Mouse (Mus musculus): ENCODE measurements around the gene Fgfr2. TPM values are rescaled to one million over a fixed set of nuclear protein-coding genes. Genes with fewer than 3 reads are reported as not detected.

Gene Fgfr2
- polyA plus RNA-seq, 1 experiment = 14.8 TPM

DNA sequence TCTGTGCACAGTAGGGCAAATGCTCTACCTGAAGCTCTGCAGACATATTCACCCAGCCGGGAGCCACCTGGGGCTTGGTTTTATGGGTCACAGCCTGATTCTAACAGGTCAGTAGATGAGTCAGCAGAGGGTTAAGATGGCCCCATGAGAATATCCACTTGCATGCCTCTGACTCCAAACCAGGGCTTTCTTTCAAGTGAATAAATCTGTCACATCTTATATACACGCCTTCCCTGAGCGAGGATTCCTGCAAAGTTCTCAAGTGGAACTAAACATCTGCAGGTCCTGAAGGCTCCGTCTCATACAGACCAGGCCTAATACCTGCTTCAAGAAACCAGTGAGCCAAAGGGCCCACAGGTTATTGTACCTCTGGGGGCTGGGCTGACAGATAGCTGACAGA lies 2872.2 kb downstream of the Fgfr2 start:
- Histone ChIP-seq H3K27ac (ENCODE audit: insufficient read depth, low read depth, low read length) (no peak overlapping the region), H3K36me3 (ENCODE audit: control insufficient read depth, insufficient read depth, low read length) (no peaks in the 10 kb centered on the region), H3K4me3 (ENCODE audit: insufficient read depth, low read depth, low read length) (no peak overlapping the region), H3K4me1 (ENCODE audit: control insufficient read depth, insufficient read depth, low read length) (peaks cover 11% of the 10 kb centered on the region), H3K27me3 (replicated peaks; ENCODE audit: control insufficient read depth, insufficient read depth, low read length) (no peaks in the 10 kb centered on the region)
- no peak for DNase-seq
- TF ChIP-seq POLR2A (IDR thresholded peaks at IDR 0.05; ENCODE audit: low read depth, low read length) (no peak), CTCF (conservative IDR thresholded peaks at IDR 0.05; ENCODE audit: insufficient read depth, insufficient read length, low read depth, low read length) (no peak)
- WGBS = 51% methylated on average over 4 of the region's 4 CpGs

DNA sequence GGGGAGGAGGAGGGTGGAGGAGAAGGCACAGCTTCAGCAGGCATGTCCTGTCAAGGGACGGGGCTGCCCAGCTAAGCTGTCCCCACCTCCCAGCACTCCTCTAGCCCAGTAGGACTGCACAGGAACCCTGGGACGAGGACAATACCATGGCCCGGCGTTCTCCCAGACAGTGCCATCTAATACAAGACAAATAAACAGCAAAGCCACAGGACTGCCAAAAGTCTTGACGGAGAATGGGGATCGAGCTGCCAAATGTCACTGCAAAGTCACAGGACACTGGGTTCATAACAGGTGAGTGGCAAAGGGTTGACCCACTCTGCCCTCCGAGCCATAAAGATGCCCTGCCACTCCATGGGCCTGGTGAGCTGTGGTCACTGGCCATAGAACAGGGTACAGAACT lies 2874.7 kb downstream of the Fgfr2 start:
- WGBS = 49% methylated on average over 7 of the region's 7 CpGs
- no peak for TF ChIP-seq POLR2A (IDR thresholded peaks at IDR 0.05; ENCODE audit: low read depth, low read length)
- no peak for TF ChIP-seq CTCF (conservative IDR thresholded peaks at IDR 0.05; ENCODE audit: insufficient read depth, insufficient read length, low read depth, low read length)
- Histone ChIP-seq H3K27ac (ENCODE audit: insufficient read depth, low read depth, low read length) (peak overlapping the region; percentile 40; the same call in 1 of the 2 replicates), H3K36me3 (ENCODE audit: control insufficient read depth, insufficient read depth, low read length) (no peaks in the 10 kb centered on the region), H3K27me3 (replicated peaks; ENCODE audit: control insufficient read depth, insufficient read depth, low read length) (no peaks in the 10 kb centered on the region), H3K4me3 (ENCODE audit: insufficient read depth, low read depth, low read length) (no peak overlapping the region), H3K4me1 (ENCODE audit: control insufficient read depth, insufficient read depth, low read length) (peaks cover 13% of the 10 kb centered on the region)
- no peak for DNase-seq

DNA sequence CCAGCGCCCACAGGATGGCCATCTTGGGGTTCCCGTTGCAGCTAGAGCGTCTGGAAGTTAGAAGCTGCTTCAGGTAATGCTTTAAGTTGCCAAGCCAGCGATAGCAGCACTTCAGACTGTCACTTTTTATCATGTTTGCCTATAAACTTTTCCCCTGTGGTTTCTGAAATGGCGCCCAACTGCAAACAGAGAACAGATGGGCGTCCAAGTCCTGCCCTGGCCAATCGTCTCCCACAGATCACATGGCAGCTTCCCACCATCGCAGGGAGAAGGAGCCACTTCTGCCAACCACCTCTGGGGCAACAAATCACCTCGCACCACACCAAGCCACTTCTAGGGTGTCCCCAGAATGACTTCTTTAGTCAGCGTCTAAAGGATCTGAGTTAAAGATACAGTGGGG lies 2875.3 kb downstream of the Fgfr2 start:
- H3K4me1 ChIP-seq (ENCODE audit: control insufficient read depth, insufficient read depth, low read length) = peaks cover 13% of the 10 kb centered on the region
- TF ChIP-seq POLR2A (IDR thresholded peaks at IDR 0.05; ENCODE audit: low read depth, low read length) (no peak), CTCF (conservative IDR thresholded peaks at IDR 0.05; ENCODE audit: insufficient read depth, insufficient read length, low read depth, low read length) (no peak)
- no peak overlapping the region for H3K27ac ChIP-seq (ENCODE audit: insufficient read depth, low read depth, low read length)
- H3K27me3 ChIP-seq (replicated peaks; ENCODE audit: control insufficient read depth, insufficient read depth, low read length) = no peaks in the 10 kb centered on the region
- H3K4me3 ChIP-seq (ENCODE audit: insufficient read depth, low read depth, low read length) = no peak overlapping the region
- no peaks in the 10 kb centered on the region for H3K36me3 ChIP-seq (ENCODE audit: control insufficient read depth, insufficient read depth, low read length)
- 81% methylated on average over 10 of the region's 10 CpGs for WGBS
- DNase-seq = no peak

DNA sequence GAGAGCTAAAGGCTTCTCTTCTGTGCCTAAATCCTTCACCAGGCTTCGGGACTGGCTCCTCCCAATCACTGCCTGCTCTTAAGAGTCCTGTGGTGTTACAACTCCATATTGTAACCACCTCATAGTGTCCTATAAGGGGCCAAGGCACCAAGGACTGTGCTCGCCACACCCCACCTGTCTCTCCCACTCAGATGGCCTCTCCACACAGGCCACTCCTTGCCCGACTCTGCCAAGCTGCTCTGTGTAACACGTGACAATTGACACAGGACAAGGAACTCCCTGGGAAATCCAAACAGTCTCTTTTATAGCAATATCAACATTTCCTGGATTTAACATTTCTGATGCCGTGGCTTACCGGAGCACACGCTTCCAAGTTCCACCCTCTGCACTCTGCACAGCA lies 2876.7 kb downstream of the Fgfr2 start:
- peaks cover 8% of the 10 kb centered on the region; the same call in 1 of the 2 replicates for H3K4me1 ChIP-seq (ENCODE audit: control insufficient read depth, insufficient read depth, low read length)
- H3K27ac ChIP-seq (ENCODE audit: insufficient read depth, low read depth, low read length) = no peak overlapping the region
- 53% methylated on average over 7 of the region's 7 CpGs for WGBS
- no peaks in the 10 kb centered on the region for H3K27me3 ChIP-seq (replicated peaks; ENCODE audit: control insufficient read depth, insufficient read depth, low read length)
- DNase-seq = no peak
- H3K36me3 ChIP-seq (ENCODE audit: control insufficient read depth, insufficient read depth, low read length) = no peaks in the 10 kb centered on the region
- no peak overlapping the region for H3K4me3 ChIP-seq (ENCODE audit: insufficient read depth, low read depth, low read length)
- TF ChIP-seq POLR2A (IDR thresholded peaks at IDR 0.05; ENCODE audit: low read depth, low read length) = no peak
- TF ChIP-seq CTCF (conservative IDR thresholded peaks at IDR 0.05; ENCODE audit: insufficient read depth, insufficient read length, low read depth, low read length) = no peak

DNA sequence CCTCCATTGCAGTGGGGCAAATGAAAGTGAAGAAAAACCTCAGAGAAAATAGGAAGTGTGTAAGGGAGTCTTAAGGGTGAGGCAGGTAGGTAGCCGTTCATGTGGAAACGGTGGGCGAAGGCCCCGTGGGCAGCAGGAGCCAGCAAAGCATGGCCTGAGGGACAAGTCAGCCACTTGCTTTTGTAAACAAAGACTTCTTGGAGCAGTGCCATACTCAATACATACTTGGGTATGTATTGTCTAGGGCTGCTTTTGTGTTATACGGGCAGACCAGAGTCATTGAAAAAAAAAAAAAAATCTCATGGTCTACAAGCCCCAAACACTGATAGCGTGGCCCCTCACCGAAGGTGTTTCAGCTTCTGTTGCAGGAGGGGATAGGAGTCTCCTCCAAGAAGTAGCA lies 2878.6 kb downstream of the Fgfr2 start:
- 44% methylated on average over 7 of the region's 7 CpGs for WGBS
- DNase-seq = no peak
- no peaks in the 10 kb centered on the region for H3K27me3 ChIP-seq (replicated peaks; ENCODE audit: control insufficient read depth, insufficient read depth, low read length)
- H3K4me1 ChIP-seq (ENCODE audit: control insufficient read depth, insufficient read depth, low read length) = 0 out of 2 replicates have a peak, but pooled peaks cover 9% of the 10 kb centered on the region
- no peak overlapping the region for H3K27ac ChIP-seq (ENCODE audit: insufficient read depth, low read depth, low read length)
- no peak overlapping the region for H3K4me3 ChIP-seq (ENCODE audit: insufficient read depth, low read depth, low read length)
- no peaks in the 10 kb centered on the region for H3K36me3 ChIP-seq (ENCODE audit: control insufficient read depth, insufficient read depth, low read length)
- no peak for TF ChIP-seq POLR2A (IDR thresholded peaks at IDR 0.05; ENCODE audit: low read depth, low read length)

DNA sequence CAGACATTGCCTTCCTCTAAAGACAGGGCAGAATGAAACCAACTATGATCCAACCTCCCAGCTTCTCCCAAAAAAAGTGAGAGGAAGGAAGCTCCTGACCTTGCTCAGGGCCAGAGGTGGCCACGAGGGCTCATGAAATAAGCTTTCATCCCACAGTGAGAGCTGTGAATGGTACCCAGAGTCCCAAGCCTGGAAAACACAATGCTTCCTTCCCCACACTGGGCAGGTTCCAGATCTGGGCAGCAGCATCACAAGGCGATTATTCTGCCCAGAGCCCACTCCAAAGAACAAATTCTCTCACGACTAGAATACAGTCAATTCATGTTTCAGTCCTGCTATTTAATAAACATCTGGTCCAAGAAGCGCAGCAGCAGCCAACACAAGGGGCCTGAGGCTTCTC lies 2879.3 kb downstream of the Fgfr2 start:
- Histone ChIP-seq H3K27me3 (replicated peaks; ENCODE audit: control insufficient read depth, insufficient read depth, low read length) (no peaks in the 10 kb centered on the region), H3K27ac (ENCODE audit: insufficient read depth, low read depth, low read length) (no peak overlapping the region), H3K4me1 (ENCODE audit: control insufficient read depth, insufficient read depth, low read length) (0 out of 2 replicates have a peak, but pooled peaks cover 9% of the 10 kb centered on the region), H3K4me3 (ENCODE audit: insufficient read depth, low read depth, low read length) (no peak overlapping the region), H3K36me3 (ENCODE audit: control insufficient read depth, insufficient read depth, low read length) (no peaks in the 10 kb centered on the region)
- TF ChIP-seq POLR2A (IDR thresholded peaks at IDR 0.05; ENCODE audit: low read depth, low read length) = no peak
- no peak for TF ChIP-seq CTCF (conservative IDR thresholded peaks at IDR 0.05; ENCODE audit: insufficient read depth, insufficient read length, low read depth, low read length)
- DNase-seq = no peak
- WGBS = 75% methylated on average over 4 of the region's 4 CpGs

DNA sequence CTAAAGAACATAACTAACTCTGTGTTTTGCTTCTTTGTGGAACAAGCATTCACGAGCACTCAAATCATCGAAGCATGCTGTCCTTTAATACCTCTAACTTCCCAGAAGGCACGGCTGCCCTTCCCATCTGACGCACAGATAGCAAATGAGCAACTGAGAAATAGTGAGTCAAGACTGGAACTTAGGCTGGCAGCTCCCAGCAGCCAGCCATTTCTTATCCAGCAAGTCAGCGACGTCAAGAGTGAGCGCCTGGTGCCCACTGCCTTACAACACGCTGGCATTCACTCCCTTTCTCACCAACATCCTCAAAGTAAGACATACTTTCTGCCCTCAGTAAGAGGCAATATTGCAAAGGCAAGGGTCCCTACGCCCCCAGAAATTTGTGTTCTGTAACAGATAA lies 2883.0 kb downstream of the Fgfr2 start:
- DNase-seq = no peak
- 64% methylated on average over 9 of the region's 9 CpGs for WGBS
- Histone ChIP-seq H3K27ac (ENCODE audit: insufficient read depth, low read depth, low read length) (0 out of 2 replicates have a peak overlapping the region, but pooled peaks have one; percentile 47), H3K4me1 (ENCODE audit: control insufficient read depth, insufficient read depth, low read length) (0 out of 2 replicates have a peak, but pooled peaks cover 8% of the 10 kb centered on the region), H3K36me3 (ENCODE audit: control insufficient read depth, insufficient read depth, low read length) (no peaks in the 10 kb centered on the region), H3K27me3 (replicated peaks; ENCODE audit: control insufficient read depth, insufficient read depth, low read length) (no peaks in the 10 kb centered on the region), H3K4me3 (ENCODE audit: insufficient read depth, low read depth, low read length) (no peak overlapping the region)
- TF ChIP-seq POLR2A (IDR thresholded peaks at IDR 0.05; ENCODE audit: low read depth, low read length) = no peak
- TF ChIP-seq CTCF (conservative IDR thresholded peaks at IDR 0.05; ENCODE audit: insufficient read depth, insufficient read length, low read depth, low read length) = no peak

Data from kidney, adult 2 months (tissue).